Mouse (Mus musculus) frontal cortex, adult (tissue): ENCODE data around the gene Xpr1.
A peak's percentile ranks its signal among the peaks of the same experiment; 100 is the strongest.
"Not testable (repeated sequence)": the region's sequence is repeated elsewhere in the genome, so short reads cannot be mapped to it uniquely, and the experiment has no call there.

ENCODE experiments used
- ATAC-seq: cut with Nextera tagmentation; 2 replicates; pipeline ENCODE4 v1.9.2; 2017; ENCODE audit warnings: mild to moderate bottlenecking, moderate library complexity, mixed read lengths; ENCODE audit not compliant: low TSS enrichment

Xpr1 gene

GRCm38 (mm10) chr1:155335963-155336362 lies 81.3 kb downstream of the Xpr1 start:
- no peak for ATAC-seq

DNA sequence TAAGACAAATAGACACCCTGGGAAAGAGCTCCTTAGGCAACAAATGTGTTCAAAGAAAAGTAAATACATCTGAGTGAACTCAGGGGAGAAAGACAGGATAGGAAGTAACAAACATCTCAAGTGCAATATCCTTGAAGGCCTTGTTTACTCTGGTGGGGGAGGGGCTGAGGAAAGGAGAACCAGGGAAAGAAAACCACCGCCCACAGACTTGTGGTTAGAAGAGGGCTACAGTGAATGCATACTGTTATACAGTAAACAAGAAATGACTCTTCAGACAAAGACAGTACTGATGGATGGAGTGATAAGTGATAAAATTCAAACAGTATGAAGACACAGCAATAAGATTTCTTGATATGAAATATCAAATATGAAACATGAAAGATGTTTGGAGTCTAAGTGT lies 95.0 kb downstream of the Xpr1 start:
- no peak for ATAC-seq

GRCm38 (mm10) chr1:155320091-155320833 lies 97.0 kb downstream of the Xpr1 start:
- ATAC-seq: no peak

DNA sequence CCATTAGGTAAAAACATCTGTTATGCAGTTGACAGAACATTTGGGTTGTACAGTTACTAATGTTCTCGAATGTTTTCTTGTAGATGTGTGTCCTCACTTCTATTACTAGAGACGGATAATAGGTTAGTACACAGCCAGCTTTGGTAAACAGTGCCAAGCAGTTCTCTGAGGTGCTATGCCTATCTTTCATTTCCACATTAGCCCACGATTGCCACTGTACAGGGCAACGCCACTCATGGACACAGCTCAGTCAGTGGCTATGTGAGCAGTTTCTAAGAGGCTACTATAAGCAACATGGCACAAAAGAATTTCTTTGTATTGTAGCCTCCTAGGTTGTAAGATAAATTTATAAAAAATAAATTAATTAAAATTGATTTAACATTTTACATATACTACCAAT lies 97.7 kb downstream of the Xpr1 start:
- no peak for ATAC-seq

DNA sequence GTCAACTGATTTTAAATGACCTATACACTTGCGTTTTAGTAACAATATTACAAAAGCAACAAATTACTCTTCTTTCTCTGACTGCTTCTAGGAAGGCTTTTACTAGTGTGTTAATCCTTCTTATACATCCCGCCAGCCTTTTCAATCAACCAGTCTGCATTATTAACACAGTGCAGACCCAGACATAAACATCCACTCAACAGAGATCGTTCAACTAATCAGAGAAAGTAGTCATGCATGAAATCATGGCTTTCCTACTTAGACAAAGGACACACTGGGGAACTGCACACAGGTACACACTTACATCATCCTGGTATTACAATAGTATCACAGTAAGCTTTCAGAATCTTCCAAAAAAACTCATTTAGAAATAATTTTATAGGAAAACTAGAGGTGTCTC lies 105.5 kb downstream of the Xpr1 start:
- no peak for ATAC-seq

- peak; percentile 85 for ATAC-seq
Observed at GRCm38 (mm10) chr1:155306879-155307278, 110.3 kb downstream of the Xpr1 start.

DNA sequence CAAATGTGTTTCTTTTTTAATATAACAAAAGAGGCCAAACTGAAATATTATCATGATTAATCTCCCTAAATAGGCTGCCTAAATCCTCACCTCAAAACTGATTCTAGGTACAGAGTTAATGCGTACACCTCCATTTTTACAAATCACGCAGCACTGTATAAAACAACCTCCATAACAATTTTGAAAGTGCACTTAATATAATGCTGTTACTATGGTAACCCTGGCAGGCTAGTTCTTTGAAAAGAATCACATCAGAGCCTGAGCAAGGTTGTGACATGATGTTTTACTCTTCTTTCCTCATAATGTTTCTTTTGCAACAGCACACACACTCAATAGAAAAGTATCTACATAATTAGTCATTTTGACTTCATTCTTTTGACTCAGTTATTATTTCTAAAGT lies 113.8 kb downstream of the Xpr1 start:
- ATAC-seq: no peak

DNA sequence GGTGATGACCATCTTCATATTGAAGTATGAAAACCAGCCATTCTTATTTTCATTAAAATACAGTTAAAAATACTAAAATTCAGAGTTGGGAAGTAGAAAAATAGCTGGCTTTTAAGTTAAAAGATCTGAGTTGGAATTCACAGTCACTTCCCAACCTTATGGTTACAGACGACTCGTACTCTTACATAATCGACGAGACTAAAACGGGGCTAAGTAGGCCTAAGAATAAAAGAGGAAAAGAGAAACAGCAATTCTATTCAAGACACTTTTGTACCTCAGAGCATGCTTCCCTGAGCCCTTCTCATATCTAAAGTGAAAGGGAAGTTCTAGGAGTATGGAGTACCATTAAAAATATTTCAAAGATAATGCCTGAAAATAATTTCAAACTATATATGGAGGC lies 119.6 kb downstream of the Xpr1 start:
- ATAC-seq: peak; percentile 73

DNA sequence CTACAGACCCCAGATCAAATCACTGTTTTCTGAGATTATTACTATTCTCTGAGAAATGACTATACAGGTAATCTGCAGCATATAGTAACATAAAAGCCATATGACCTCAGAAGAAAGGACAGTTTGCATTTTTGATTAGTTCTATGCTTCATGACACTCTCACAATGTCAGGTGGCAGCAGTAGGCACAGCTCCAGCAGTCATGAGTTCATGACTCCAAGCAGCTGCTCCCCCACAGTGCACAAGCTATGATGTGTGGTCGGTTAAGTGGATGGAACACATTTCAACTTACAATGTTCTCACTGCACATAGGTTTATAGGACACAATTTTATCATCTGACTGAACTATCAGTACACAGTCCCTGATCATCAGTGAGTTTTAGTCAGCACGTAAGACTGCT lies 120.0 kb downstream of the Xpr1 start:
- 0 out of 2 replicates have a peak, but pooled peaks have one; percentile 27 for ATAC-seq

DNA sequence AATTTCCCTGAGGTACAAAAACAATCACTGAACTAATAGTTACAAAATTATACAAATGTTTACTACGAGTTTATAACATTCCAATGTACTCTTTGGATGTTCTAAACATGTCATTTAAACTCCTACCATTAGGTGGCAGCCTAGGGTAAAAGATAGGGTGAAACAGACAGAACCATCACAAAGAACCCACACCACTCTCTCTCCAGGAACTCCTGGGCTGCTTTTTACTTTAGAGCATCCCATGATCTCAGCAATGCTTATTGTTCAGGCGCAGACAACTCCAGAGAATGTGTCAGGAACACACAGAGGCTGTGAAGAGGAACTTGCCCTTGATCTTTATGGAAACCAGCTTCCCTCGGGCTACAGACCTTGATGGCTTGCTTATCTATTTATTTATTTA lies 123.8 kb downstream of the Xpr1 start:
- ATAC-seq: peak; percentile 88

DNA sequence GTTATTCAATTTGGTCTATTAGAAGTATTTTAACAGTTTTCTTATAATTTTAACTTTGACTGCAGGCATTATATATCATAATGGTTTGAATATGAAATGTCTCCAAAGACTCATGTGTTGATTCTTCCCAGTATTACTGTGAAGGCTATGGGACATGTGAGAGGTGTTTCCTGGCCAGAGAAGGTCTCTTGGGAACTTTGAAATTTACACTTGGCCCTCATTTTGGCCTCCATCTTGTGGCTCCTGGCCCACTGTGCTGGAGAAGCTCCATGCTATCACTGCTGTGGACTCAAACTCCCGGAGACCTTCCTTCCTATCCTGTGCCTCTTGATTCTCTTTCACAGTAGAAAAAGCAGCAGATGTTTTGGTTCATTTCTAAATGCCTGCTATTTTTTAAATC lies 127.8 kb downstream of the Xpr1 start:
- no peak for ATAC-seq

GRCm38 (mm10) chr1:155288033-155288432 lies 129.2 kb downstream of the Xpr1 start:
- no peak for ATAC-seq

GRCm38 (mm10) chr1:155283808-155284207 lies 133.4 kb downstream of the Xpr1 start:
- no peak for ATAC-seq

- peak; percentile 85 for ATAC-seq
Observed at GRCm38 (mm10) chr1:155281003-155281793, 136.0 kb downstream of the Xpr1 start.

DNA sequence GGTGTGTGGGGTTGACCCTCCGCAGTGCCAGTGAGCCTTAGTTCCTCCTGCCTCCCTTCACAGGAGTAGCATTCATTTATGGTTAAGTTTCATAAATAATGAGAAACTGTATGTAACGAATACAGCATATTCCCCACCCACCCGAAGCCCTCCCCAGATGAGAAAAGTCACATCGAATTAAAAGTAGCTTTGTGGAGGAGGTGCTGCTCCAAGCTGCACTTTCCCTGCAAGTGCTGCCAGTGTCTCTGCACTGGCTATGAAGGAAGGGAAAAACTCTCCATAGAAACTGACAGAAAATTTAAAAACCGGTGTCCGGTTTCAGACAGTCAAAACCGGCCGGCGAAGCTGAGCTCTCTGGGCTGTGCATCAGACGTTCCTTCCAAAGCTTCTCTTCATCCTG lies 136.9 kb downstream of the Xpr1 start:
- ATAC-seq: peak; percentile 62

- ATAC-seq: no peak
Observed at GRCm38 (mm10) chr1:155276381-155277033, 140.7 kb downstream of the Xpr1 start.

GRCm38 (mm10) chr1:155275793-155276192 lies 141.4 kb downstream of the Xpr1 start:
- no peak for ATAC-seq

DNA sequence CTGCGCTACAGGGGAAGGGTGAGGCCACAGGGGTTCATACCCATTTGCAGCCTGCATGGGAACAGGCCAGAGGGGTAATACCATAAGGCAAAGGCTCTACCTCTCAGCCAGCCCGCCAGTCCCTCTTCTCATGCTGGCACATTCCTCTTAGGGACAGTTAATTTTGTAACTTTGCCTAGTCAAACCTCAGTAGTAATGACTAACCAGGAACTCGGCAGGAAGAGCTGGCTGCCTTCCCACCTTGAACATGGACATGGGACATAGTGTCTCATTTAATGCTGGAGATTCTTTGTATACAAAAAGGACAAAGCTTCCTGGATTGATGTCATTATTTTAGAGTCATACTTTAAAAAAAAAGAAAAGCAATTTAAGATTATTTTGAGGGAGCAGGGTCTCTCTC lies 142.2 kb downstream of the Xpr1 start:
- ATAC-seq: no peak

GRCm38 (mm10) chr1:155272953-155273352 lies 144.3 kb downstream of the Xpr1 start:
- no peak for ATAC-seq

DNA sequence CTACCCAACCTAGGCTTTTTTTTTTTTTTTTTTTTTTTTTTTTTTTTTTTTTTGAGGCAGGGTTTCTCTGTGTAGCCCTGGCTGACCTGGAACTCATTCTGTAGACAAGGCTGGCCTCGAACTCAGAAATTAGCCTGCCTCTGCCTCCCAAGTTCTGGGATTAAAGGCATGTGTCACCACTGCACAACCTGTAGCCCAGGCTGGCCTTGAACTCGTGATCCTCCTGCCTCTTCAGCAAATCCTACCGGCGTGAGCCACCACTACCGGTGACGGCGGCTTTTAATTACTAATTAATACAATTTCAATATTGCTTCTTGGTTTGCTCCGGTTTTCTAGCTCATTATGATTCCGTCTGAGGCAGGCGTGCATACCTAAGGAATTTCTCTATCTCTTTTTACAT lies 154.7 kb downstream of the Xpr1 start:
- not testable (repeated sequence) for ATAC-seq

GRCm38 (mm10) chr1:155254309-155254708 lies 162.9 kb downstream of the Xpr1 start:
- ATAC-seq: no peak

- ATAC-seq: peak; percentile 92
Observed at GRCm38 (mm10) chr1:155253126-155253525, 164.1 kb downstream of the Xpr1 start.

DNA sequence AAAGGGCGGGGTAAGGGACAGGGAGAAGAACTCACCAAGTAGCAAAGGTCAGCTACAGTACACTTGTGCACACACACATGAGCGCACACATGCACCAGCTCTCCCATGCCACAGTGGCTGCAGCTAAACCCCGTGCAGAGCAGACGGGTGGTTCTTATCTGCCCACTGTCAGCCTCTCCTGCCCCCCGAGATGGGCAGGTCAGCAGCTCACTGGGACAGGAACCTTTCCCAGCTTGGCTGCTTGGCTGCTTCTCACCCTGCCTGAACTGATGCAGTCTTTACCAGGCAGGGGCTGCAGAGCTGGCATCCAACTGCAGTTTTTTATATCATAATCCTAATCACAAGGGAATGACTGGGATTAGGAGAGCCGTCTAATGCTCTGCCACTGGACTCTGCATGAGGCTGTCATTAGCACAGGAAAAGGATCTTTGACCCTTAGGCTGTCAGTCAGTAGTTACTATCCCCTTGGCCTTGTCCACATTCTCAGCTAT lies 164.5 kb downstream of the Xpr1 start:
- ATAC-seq: peak; percentile 41
